Mouse (Mus musculus) MN1 (cell line): Measurements from ENCODE around the gene Kbtbd2.

Experiments used
- DNase-seq: peaks from one replicate; pipeline ENCODE4 v3.0.0-alpha.2; 2016; ENCODE audit warnings: low spot score

Gene Kbtbd2

GRCm38 (mm10) chr6:56785068-56785467, 12.5 kb downstream of the Kbtbd2 start:
- no peak for DNase-seq

- DNase-seq = no peak
Measured at GRCm38 (mm10) chr6:56783561-56784272, 13.9 kb downstream of the Kbtbd2 start.

GRCm38 (mm10) chr6:56779636-56780035, 18.0 kb downstream of the Kbtbd2 start:
- no peak for DNase-seq

GRCm38 (mm10) chr6:56775816-56776215, 21.8 kb downstream of the Kbtbd2 start:
- DNase-seq = peak; percentile 24

- DNase-seq = no peak
Measured at GRCm38 (mm10) chr6:56765696-56766095, 31.9 kb downstream of the Kbtbd2 start.

- DNase-seq = no peak
Measured at GRCm38 (mm10) chr6:56765265-56765664, 32.3 kb downstream of the Kbtbd2 start.

GRCm38 (mm10) chr6:56759324-56759723, 38.3 kb downstream of the Kbtbd2 start:
- DNase-seq = no peak

GRCm38 (mm10) chr6:56756117-56756516, 41.5 kb downstream of the Kbtbd2 start:
- no peak for DNase-seq

- no peak for DNase-seq
Measured at GRCm38 (mm10) chr6:56753719-56754118, 43.9 kb downstream of the Kbtbd2 start.

- DNase-seq = peak; percentile 84
Measured at GRCm38 (mm10) chr6:56745950-56746543, 51.6 kb downstream of the Kbtbd2 start.

GRCm38 (mm10) chr6:56732545-56732944, 65.1 kb downstream of the Kbtbd2 start:
- DNase-seq = no peak
